ENCODE assay signal across 27 mouse cellular contexts in the genomic region with DNA sequence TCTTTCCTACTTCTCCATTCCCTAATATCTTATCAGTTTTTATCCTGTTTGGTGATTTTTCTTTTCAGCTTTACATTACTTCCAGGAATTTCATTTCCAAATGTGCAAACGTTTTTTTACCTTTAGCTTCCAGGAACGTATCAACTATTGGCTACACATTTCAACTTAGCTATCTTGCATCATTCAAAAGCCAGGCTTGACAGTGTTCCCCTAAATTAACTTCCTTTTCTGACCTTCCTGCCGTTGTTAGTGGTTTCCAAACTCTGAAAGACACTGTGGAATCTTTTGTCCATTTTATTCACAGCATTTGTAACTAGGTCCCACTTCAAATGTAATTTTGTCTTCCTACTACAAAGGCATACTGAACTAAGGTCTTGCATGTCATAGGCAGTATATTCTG. TPM values are rescaled to one million over a fixed set of nuclear protein-coding genes. Genes with fewer than 3 reads are reported as not detected.
DNase-seq lines count a peak whose midpoint lies in the region; ATAC-seq lines count a peak whose summit lies in the region.
"Had no signal": no experiment of that assay in that cellular context is flagged by ENCODE, and none has a peak within 500 bp of the region (broad histone marks: within the 10 kb centered on the region; RNA-seq: fewer than 3 reads in every experiment).

No protein-coding gene starts in this region.

- peaks cover 52% of the 10 kb centered on the region for H3K36me3 ChIP-seq in limb, embryonic 10.5 days

- ATAC-seq in granulocyte monocyte progenitor cell, adult 5-6 weeks (replicated peaks; ENCODE audit: poor library complexity, severe bottlenecking): peak; percentile 81
- ATAC-seq in megakaryocyte progenitor cell, adult 5-6 weeks (replicated peaks; ENCODE audit: poor library complexity): peak; percentile 65
- ATAC-seq: CD4-positive, CD25-positive, alpha-beta regulatory T cell, adult 4 months; forebrain, embryonic 13.5 days; forebrain, embryonic 15.5 days; forebrain, postnatal 0 days had no signal

- WGBS in limb, embryonic 10.5 days: 80% methylated on average over 3 of the region's 3 CpGs

- H3K27me3 ChIP-seq in limb, embryonic 10.5 days (ENCODE audit: low read depth, poor library complexity, severe bottlenecking): no peaks in the 10 kb centered on the region
- H3K27me3 ChIP-seq: CH12.LX; embryonic facial prominence, embryonic 12.5 days; forebrain, embryonic 13.5 days; forebrain, embryonic 15.5 days had no signal

- intact Hi-C loops in heart, postnatal 36 days (cut with DNase I): no loop called here

- H3K9me3 ChIP-seq in limb, embryonic 10.5 days (replicated peaks): no peaks in the 10 kb centered on the region
- H3K9me3 ChIP-seq: embryonic facial prominence, embryonic 10.5 days; embryonic facial prominence, embryonic 12.5 days; forebrain, embryonic 13.5 days; forebrain, embryonic 15.5 days; G1E had no signal

- H3K27ac ChIP-seq in limb, embryonic 10.5 days: no peak overlapping the region
- H3K27ac ChIP-seq: embryonic facial prominence, embryonic 10.5 days; embryonic facial prominence, embryonic 12.5 days; forebrain, embryonic 13.5 days; forebrain, embryonic 15.5 days had no signal

- no peak overlapping the region for H3K4me3 ChIP-seq in limb, embryonic 10.5 days
- H3K4me3 ChIP-seq: embryonic facial prominence, embryonic 10.5 days; embryonic facial prominence, embryonic 12.5 days; forebrain, embryonic 13.5 days; forebrain, embryonic 15.5 days had no signal

- peak; percentile 8 for DNase-seq in heart, adult 11 months
- DNase-seq in heart, postnatal 36 days: no peak
- DNase-seq in limb, embryonic 10.5 days (ENCODE audit: low spot score): no peak
- DNase-seq in left cerebral cortex, adult 8-10 months (ENCODE audit: low spot score in 2 of 2): no peak
- DNase-seq: adrenal gland, adult 2 months; adrenal gland, postnatal 10 days; adrenal gland, postnatal 25 days; B cell, adult 2 months; cerebellum, adult 11-12 months; cerebellum, adult 2 months; cerebellum, adult 9-10 months; cerebellum, postnatal 10 days; cerebellum, postnatal 25 days; forebrain, postnatal 0 days had no signal

- no peaks in the 10 kb centered on the region for H3K4me1 ChIP-seq in limb, embryonic 10.5 days
- H3K4me1 ChIP-seq: embryonic facial prominence, embryonic 10.5 days; embryonic facial prominence, embryonic 12.5 days; forebrain, embryonic 13.5 days; forebrain, embryonic 15.5 days had no signal

RNA-seq across cellular contexts. Expression of gene Ensa, which starts 15.6 kb away (rescaled TPM):
- total RNA-seq in heart, postnatal 36 days (2021): 10 to 100 TPM; 73.0 to 75.0 TPM
- total RNA-seq in granulocyte monocyte progenitor cell, adult 5-6 weeks (2014; fragmentation: Nextera tagmentation): 44.2 and 44.3 TPM in 2 replicates
- total RNA-seq in granulocyte monocyte progenitor cell, adult 5-6 weeks (2017): 47.7 and 63.0 TPM in 2 replicates
- total RNA-seq in megakaryocyte progenitor cell, adult 5-6 weeks (2015): 32.6 and 37.1 TPM in 2 replicates
- total RNA-seq in megakaryocyte progenitor cell, adult 5-6 weeks (2017): 49.7 and 66.8 TPM in 2 replicates
- 74.6 and 88.2 TPM in 2 replicates for polyA plus RNA-seq in limb, embryonic 10.5 days (2016; fragmentation: Nextera tagmentation; extraction: Ambion mirVana)
- total RNA-seq in left cerebral cortex, adult 8-10 months (2022): 100 to 1,000 TPM; 322 to 333 (median 327) TPM

RNA-seq across cellular contexts. Expression of gene Golph3l, which starts 20.5 kb away (rescaled TPM):
- total RNA-seq in heart, postnatal 36 days (2021): 10 to 100 TPM; 19.1 to 20.0 TPM
- total RNA-seq in granulocyte monocyte progenitor cell, adult 5-6 weeks (2014; fragmentation: Nextera tagmentation): 32.6 and 41.0 TPM in 2 replicates
- total RNA-seq in granulocyte monocyte progenitor cell, adult 5-6 weeks (2017): 48.4 and 54.8 TPM in 2 replicates
- total RNA-seq in megakaryocyte progenitor cell, adult 5-6 weeks (2015): 57.3 and 60.3 TPM in 2 replicates
- 40.0 and 66.2 TPM in 2 replicates for total RNA-seq in megakaryocyte progenitor cell, adult 5-6 weeks (2017)
- polyA plus RNA-seq in limb, embryonic 10.5 days (2016; fragmentation: Nextera tagmentation; extraction: Ambion mirVana): 25.9 and 31.8 TPM in 2 replicates
- 10 to 100 TPM; 18.5 to 24.5 (median 21.0) TPM for total RNA-seq in left cerebral cortex, adult 8-10 months (2022)

RNA-seq across cellular contexts. Expression of gene Mcl1, which starts 49.4 kb away (rescaled TPM):
- total RNA-seq in heart, postnatal 36 days (2021): 100 to 1,000 TPM; 151 to 156 TPM
- total RNA-seq in granulocyte monocyte progenitor cell, adult 5-6 weeks (2014; fragmentation: Nextera tagmentation): 88.5 and 94.4 TPM in 2 replicates
- total RNA-seq in granulocyte monocyte progenitor cell, adult 5-6 weeks (2017): 123 and 124 TPM in 2 replicates
- 154 and 191 TPM in 2 replicates for total RNA-seq in megakaryocyte progenitor cell, adult 5-6 weeks (2015)
- total RNA-seq in megakaryocyte progenitor cell, adult 5-6 weeks (2017): 131 and 135 TPM in 2 replicates
- 49.7 and 52.1 TPM in 2 replicates for polyA plus RNA-seq in limb, embryonic 10.5 days (2016; fragmentation: Nextera tagmentation; extraction: Ambion mirVana)
- total RNA-seq in left cerebral cortex, adult 8-10 months (2022): 10 to 100 TPM; 47.2 to 59.6 (median 54.3) TPM

RNA-seq across cellular contexts. Expression of gene Hormad1, which starts 49.7 kb away (rescaled TPM):
- total RNA-seq in heart, postnatal 36 days (2021): not detected
- total RNA-seq in granulocyte monocyte progenitor cell, adult 5-6 weeks (2014; fragmentation: Nextera tagmentation): not detected in 2 replicates
- total RNA-seq in granulocyte monocyte progenitor cell, adult 5-6 weeks (2017): not detected in 2 replicates
- total RNA-seq in megakaryocyte progenitor cell, adult 5-6 weeks (2015): not detected in 2 replicates
- not detected in 2 replicates for total RNA-seq in megakaryocyte progenitor cell, adult 5-6 weeks (2017)
- 0.10 TPM in 1 of 2 replicates, not detected in the other for polyA plus RNA-seq in limb, embryonic 10.5 days (2016; fragmentation: Nextera tagmentation; extraction: Ambion mirVana)
- not detected for total RNA-seq in left cerebral cortex, adult 8-10 months (2022)
- total RNA-seq: adrenal gland, adult 2 months; adrenal gland, postnatal 10 days; adrenal gland, postnatal 25 days; adrenal gland, postnatal 4 days; CH12.LX; forebrain, postnatal 0 days had no signal
- polyA plus RNA-seq: adrenal gland, adult 2 months; CD4-positive, CD25-positive, alpha-beta regulatory T cell, adult 4 months; cerebellum, adult 2 months; cortical plate, adult 2 months; embryonic facial prominence, embryonic 10.5 days; embryonic facial prominence, embryonic 12.5 days; embryonic facial prominence, embryonic 14.5 days; forebrain, embryonic 11.5 days; forebrain, embryonic 13.5 days; forebrain, embryonic 15.5 days; forebrain, postnatal 0 days; G1E had no signal

Comparison
In these comparisons a context has a peak if more than half of its experiments do, and no peak if none do; other contexts are left out.
1. RNA of gene Ensa, which starts 15.6 kb away (total RNA-seq): 322 to 333 TPM in left cerebral cortex, adult 8-10 months; 73.0 to 75.0 TPM in heart, postnatal 36 days, 32.6 to 66.8 TPM in megakaryocyte progenitor cell, adult 5-6 weeks and 44.2 to 63.0 TPM in granulocyte monocyte progenitor cell, adult 5-6 weeks; every median in the first group is over 4 times any median in the second.